Mouse (Mus musculus): ENCODE measurements around the gene Cdk17.

The Cdk17 gene

GRCm38 (mm10) chr10:93263431-93263830, 102.8 kb downstream of the Cdk17 start:
- no peak for DNase-seq (ENCODE audit: low read depth)

- no peak for DNase-seq (ENCODE audit: low read depth)
Observed at GRCm38 (mm10) chr10:93264001-93264400, 103.3 kb downstream of the Cdk17 start.

GRCm38 (mm10) chr10:93265833-93266232, 105.2 kb downstream of the Cdk17 start:
- no peak for DNase-seq (ENCODE audit: low read depth)

GRCm38 (mm10) chr10:93266521-93266920, 105.8 kb downstream of the Cdk17 start:
- DNase-seq (ENCODE audit: low read depth) = no peak

GRCm38 (mm10) chr10:93267509-93267908, 106.8 kb downstream of the Cdk17 start:
- no peak for DNase-seq (ENCODE audit: low read depth)

- no peak for DNase-seq (ENCODE audit: low read depth)
Observed at GRCm38 (mm10) chr10:93268339-93268738, 107.7 kb downstream of the Cdk17 start.

GRCm38 (mm10) chr10:93269744-93270143, 109.1 kb downstream of the Cdk17 start:
- no peak for DNase-seq (ENCODE audit: low read depth)

- no peak for DNase-seq (ENCODE audit: low read depth)
Observed at GRCm38 (mm10) chr10:93270889-93271460, 110.3 kb downstream of the Cdk17 start.

GRCm38 (mm10) chr10:93271831-93272230, 111.2 kb downstream of the Cdk17 start:
- DNase-seq (ENCODE audit: low read depth) = no peak

GRCm38 (mm10) chr10:93272986-93273982, 112.6 kb downstream of the Cdk17 start:
- DNase-seq (ENCODE audit: low read depth) = peak; percentile 81

GRCm38 (mm10) chr10:93274277-93274696, 113.6 kb downstream of the Cdk17 start:
- peak; percentile 80 for DNase-seq (ENCODE audit: low read depth)

GRCm38 (mm10) chr10:93275212-93276136, 114.8 kb downstream of the Cdk17 start:
- no peak for DNase-seq (ENCODE audit: low read depth)

GRCm38 (mm10) chr10:93276349-93276763, 115.7 kb downstream of the Cdk17 start:
- no peak for DNase-seq (ENCODE audit: low read depth)

GRCm38 (mm10) chr10:93276857-93277256, 116.2 kb downstream of the Cdk17 start:
- DNase-seq (ENCODE audit: low read depth) = no peak

- DNase-seq (ENCODE audit: low read depth) = no peak
Observed at GRCm38 (mm10) chr10:93278361-93278760, 117.7 kb downstream of the Cdk17 start.

GRCm38 (mm10) chr10:93279062-93279461, 118.4 kb downstream of the Cdk17 start:
- no peak for DNase-seq (ENCODE audit: low read depth)

GRCm38 (mm10) chr10:93280586-93280985, 119.9 kb downstream of the Cdk17 start:
- DNase-seq (ENCODE audit: low read depth) = no peak

- DNase-seq (ENCODE audit: low read depth) = no peak
Observed at GRCm38 (mm10) chr10:93281092-93281491, 120.4 kb downstream of the Cdk17 start.

GRCm38 (mm10) chr10:93282526-93282964, 121.9 kb downstream of the Cdk17 start:
- no peak for DNase-seq (ENCODE audit: low read depth)

GRCm38 (mm10) chr10:93283258-93283657, 122.6 kb downstream of the Cdk17 start:
- peak; percentile 62 for DNase-seq (ENCODE audit: low read depth)

- no peak for DNase-seq (ENCODE audit: low read depth)
Observed at GRCm38 (mm10) chr10:93285489-93285888, 124.8 kb downstream of the Cdk17 start.

- no peak for DNase-seq (ENCODE audit: low read depth)
Observed at GRCm38 (mm10) chr10:93287551-93288145, 127.0 kb downstream of the Cdk17 start.

Data from induced T-regulatory cell, adult 2 months (primary cell).